Mouse (Mus musculus) CD4-positive, CD25-positive, alpha-beta regulatory T cell, adult 4 months (primary cell): Measurements from ENCODE around the gene Disp3. TPM values are rescaled to one million over a fixed set of nuclear protein-coding genes. Genes with fewer than 3 reads are reported as not detected.

Source experiments
- ATAC-seq: one replicate; pipeline ENCODE4 v1.8.0; 2017
- polyA plus RNA-seq, 2 experiments: library from polyadenylated mRNA; unstranded; fragments of 100-300 nt; shearing (Covaris generic); gene quantifications; one replicate each; pipeline ENCODE4 v1.2.1; 2017

The Disp3 gene
- polyA plus RNA-seq, 2 experiments from 2014 or later: not detected

DNA sequence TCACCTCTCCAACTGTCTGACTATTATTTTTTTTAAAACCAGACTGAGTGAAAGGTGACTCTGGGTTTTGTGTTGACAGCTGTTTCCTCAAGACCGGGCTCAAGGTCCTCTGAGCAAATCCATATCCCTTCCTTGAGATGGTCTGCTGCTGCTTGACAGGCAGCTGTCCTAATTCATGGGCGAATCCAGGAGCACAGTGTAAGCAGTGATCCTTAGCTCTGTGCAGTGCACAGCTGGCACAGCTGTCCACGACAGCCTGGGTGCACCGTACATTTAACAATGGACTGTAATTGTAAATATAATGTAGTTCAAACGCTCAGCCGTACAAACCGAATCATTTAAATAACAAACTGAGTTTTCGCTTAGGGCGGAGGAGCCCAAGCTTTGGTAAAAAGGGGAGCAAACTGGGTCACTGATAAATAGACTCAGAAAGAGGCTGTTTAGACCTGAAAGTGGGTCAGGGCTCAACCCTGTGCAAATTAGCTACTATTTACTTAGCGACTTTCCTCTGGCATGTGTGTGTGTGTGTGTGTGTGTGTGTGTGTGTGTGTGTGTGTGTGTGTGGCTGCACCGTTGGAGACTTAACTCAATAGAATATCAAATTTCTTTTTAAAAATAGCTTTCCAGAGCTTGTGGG, 72.4 kb downstream of the Disp3 start:
- no peak for ATAC-seq

DNA sequence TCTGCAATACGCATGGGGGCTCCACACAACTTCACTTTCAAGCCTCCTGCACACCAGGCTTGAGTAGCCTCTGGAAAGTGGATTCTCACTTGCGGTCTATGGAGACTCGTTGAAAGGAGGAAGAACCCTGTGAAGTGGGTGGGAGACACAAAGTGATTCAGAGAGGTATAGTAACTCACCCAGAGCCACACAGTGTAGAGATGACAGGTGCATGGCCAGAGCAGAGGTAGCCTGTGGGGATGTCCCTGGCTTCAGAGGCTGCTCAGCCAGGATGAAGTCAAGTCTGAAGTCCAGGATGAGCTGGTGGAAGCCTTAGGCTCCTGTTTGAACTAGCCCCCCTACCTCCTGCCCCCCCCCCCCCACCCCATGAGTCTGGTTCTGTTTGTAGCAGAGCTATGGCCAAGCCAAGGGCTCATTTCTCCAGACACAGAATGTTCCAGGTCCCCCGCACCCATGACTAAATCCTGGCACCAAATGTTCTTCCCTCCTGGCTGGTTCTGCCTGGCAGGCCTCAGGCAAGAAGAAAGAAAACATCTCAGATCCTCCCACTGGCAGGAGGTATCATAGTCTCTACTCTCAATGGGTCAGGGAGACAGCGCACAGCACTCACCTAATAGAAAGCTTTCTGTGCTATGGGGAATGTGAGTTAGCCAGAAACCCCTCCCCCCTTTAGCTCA, 73.2 kb downstream of the Disp3 start:
- ATAC-seq: no peak

GRCm38 (mm10) chr4:148204873-148205232, 82.9 kb downstream of the Disp3 start:
- no peak for ATAC-seq

- ATAC-seq: no peak
Measured at GRCm38 (mm10) chr4:148204061-148204872, 83.5 kb downstream of the Disp3 start.

DNA sequence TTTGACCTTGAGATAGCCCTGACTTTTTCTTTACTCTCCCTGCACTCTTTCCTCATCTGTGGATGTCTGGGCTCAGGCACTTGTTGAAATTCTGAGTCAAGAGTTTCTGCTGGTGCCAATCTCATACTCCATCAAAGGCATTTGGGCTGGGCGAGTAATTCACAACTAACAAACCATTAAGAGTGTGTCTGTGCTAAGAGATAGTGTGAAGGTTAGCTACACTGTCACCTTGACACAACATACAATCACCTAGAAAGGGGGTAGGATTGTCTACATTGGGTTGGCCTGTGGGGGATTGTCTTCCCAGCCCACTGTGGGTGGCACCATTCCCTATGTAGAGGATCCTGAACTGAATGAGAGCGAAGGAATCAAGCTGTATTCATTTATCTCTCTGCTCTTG, 84.2 kb downstream of the Disp3 start:
- ATAC-seq: no peak

GRCm38 (mm10) chr4:148198721-148199120, 89.0 kb downstream of the Disp3 start:
- ATAC-seq: no peak

DNA sequence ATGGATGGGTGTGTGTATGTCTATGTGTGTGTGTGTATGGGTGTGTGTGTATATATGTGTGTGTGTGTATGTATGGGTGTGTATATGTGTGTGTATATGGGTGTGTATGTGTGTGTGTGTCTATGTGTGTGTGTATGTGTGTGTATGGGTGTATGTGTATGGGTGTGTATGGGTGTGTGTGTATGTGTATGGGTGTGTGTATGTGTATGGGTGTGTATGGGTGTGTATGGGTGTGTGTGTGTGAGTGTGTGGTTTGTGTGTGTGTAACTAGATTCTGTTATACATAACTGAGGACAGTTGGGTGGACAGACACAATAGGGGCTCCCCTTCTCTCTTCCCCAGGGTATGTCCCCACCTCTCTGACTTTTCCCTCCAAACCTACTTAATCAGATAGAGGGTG, 93.4 kb downstream of the Disp3 start:
- ATAC-seq: no peak

DNA sequence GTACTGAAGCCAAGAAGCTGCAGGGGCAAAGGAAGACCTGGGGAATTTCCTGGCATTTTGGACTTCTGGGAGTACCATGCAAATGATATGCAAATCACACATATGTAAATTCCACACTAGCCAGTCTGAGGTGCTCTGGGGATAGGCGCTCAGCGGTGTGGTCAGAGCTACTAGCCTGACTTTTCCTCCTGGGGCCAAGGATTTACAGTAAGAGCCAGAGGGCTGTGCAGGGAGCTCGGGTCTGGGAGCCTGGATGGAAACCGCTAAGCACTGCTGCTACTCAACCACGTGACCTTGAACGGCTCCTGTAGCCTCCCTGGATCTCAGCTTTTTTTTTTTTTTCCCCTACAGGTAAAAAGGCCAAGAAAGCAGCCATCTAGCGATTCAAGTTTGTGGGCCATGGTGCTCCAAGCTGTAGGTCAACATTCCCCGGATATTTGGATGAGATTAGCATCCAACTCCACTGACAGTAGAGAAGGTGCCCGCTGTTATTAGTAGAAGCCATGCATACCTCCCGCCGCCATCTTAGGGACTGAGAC, 95.0 kb downstream of the Disp3 start:
- ATAC-seq: no peak

Other genes starting within 250 kb of the Disp3 start
- 1 to 10 TPM; 4.2 to 5.5 TPM for gene Clcn6, start 249.1 kb downstream of the Disp3 start, polyA plus RNA-seq
- 10 to 100 TPM in 1 of 2 experiments, 1 to 10 TPM in 1; 6.8 to 23.1 TPM for gene Mthfr, start 248.9 kb downstream of the Disp3 start, polyA plus RNA-seq
- 10 to 100 TPM; 19.0 to 20.0 TPM for gene Agtrap, start 199.9 kb downstream of the Disp3 start, polyA plus RNA-seq
- 10 to 100 TPM; 35.8 to 41.2 TPM for gene Mad2l2, start 157.6 kb downstream of the Disp3 start, polyA plus RNA-seq
- gene Draxin, start 157.3 kb downstream of the Disp3 start, polyA plus RNA-seq: not detected
- gene Fbxo6, start 135.8 kb downstream of the Disp3 start, polyA plus RNA-seq: 10 to 100 TPM; 44.1 to 56.6 TPM
- gene Fbxo44, start 127.5 kb downstream of the Disp3 start, polyA plus RNA-seq: 1 to 10 TPM; 2.2 to 2.6 TPM
- gene Fbxo2, start 127.3 kb downstream of the Disp3 start, polyA plus RNA-seq: not detected
- gene Ubiad1, start 156.8 kb upstream of the Disp3 start, polyA plus RNA-seq: 10 to 100 TPM in 1 of 2 experiments, 1 to 10 TPM in 1; 8.7 to 12.9 TPM
- 10 to 100 TPM in 1 of 2 experiments, 1 to 10 TPM in 1; 7.9 to 13.0 TPM for gene Mtor, start 160.6 kb upstream of the Disp3 start, polyA plus RNA-seq
- gene Angptl7, start 212.5 kb upstream of the Disp3 start, polyA plus RNA-seq: under 1 TPM; 0.59 to 0.65 TPM